Mouse (Mus musculus): Measurements from ENCODE around the gene Wfdc21. TPM values are rescaled to one million over a fixed set of nuclear protein-coding genes. Genes with fewer than 3 reads are reported as not detected.

The Wfdc21 gene
- polyA plus RNA-seq, 1 experiment from 2014 or later: not detected

DNA sequence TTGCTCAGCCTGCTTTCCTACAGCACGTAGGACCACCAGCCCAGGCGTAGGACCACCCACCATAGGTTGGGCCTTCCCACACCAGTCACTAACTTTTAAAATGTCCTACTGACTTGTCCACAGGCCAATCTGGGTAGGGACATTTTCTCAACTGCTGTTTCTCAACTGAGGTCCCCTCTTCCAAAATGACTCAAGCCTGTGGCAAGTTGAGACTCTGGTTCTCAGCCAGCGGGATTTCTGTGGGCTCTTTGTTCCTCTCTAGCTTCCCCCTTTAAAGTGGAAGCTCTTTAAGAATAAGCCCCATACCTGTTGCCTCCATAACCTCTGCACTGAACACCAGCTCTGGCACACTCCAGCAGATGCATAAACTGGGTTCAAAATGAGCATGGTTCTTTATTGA lies 3.2 kb upstream of the Wfdc21 start:
- ATAC-seq: no peak
- Histone ChIP-seq H3K9me3 (replicated peaks; ENCODE audit: control insufficient read depth, low read length, poor library complexity, severe bottlenecking) (no peaks in the 10 kb centered on the region), H3K4me3 (ENCODE audit: low read depth, low read length) (no peak overlapping the region), H3K36me3 (ENCODE audit: control insufficient read depth, insufficient read depth, low read length) (no peaks in the 10 kb centered on the region), H3K4me1 (ENCODE audit: control insufficient read depth, insufficient read depth, low read length) (no peaks in the 10 kb centered on the region), H3K4me2 (ENCODE audit: low read length) (no peak overlapping the region), H3K27ac (ENCODE audit: low read length) (no peak overlapping the region), H3K27me3 (ENCODE audit: control insufficient read depth, insufficient read depth, low read depth, low read length) (peaks cover 16% of the 10 kb centered on the region), H3K9ac (ENCODE audit: low read depth, low read length) (no peak overlapping the region)
- WGBS: 94% methylated on average over 3 of the region's 3 CpGs

DNA sequence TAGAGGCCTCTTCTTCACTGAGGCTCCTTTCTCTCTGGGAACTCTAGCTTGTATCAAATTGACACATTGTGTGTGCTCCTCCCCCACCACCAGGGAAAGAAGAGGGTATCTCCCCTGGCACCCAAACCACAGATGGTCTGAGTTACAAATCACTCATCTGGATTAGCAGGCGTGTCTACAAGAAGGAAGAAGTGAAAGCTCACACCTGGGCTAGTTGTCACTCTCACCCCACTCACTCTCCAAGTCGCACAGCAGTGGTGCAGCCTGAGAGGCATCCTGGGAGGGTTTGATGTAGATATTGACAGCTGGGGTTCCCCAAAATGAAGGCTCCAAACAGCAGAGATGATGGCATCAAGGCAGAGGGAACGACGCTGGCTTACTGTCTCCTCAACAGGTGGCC lies 588 bp upstream of the Wfdc21 start:
- Histone ChIP-seq H3K27me3 (ENCODE audit: control insufficient read depth, insufficient read depth, low read depth, low read length) (peaks cover 16% of the 10 kb centered on the region), H3K9ac (ENCODE audit: low read depth, low read length) (no peak overlapping the region), H3K36me3 (ENCODE audit: control insufficient read depth, insufficient read depth, low read length) (no peaks in the 10 kb centered on the region), H3K27ac (ENCODE audit: low read length) (no peak overlapping the region), H3K4me1 (ENCODE audit: control insufficient read depth, insufficient read depth, low read length) (no peaks in the 10 kb centered on the region), H3K9me3 (replicated peaks; ENCODE audit: control insufficient read depth, low read length, poor library complexity, severe bottlenecking) (no peaks in the 10 kb centered on the region), H3K4me2 (ENCODE audit: low read length) (no peak overlapping the region), H3K4me3 (ENCODE audit: low read depth, low read length) (no peak overlapping the region)
- no peak for ATAC-seq
- 87% methylated on average over 4 of the region's 4 CpGs for WGBS

DNA sequence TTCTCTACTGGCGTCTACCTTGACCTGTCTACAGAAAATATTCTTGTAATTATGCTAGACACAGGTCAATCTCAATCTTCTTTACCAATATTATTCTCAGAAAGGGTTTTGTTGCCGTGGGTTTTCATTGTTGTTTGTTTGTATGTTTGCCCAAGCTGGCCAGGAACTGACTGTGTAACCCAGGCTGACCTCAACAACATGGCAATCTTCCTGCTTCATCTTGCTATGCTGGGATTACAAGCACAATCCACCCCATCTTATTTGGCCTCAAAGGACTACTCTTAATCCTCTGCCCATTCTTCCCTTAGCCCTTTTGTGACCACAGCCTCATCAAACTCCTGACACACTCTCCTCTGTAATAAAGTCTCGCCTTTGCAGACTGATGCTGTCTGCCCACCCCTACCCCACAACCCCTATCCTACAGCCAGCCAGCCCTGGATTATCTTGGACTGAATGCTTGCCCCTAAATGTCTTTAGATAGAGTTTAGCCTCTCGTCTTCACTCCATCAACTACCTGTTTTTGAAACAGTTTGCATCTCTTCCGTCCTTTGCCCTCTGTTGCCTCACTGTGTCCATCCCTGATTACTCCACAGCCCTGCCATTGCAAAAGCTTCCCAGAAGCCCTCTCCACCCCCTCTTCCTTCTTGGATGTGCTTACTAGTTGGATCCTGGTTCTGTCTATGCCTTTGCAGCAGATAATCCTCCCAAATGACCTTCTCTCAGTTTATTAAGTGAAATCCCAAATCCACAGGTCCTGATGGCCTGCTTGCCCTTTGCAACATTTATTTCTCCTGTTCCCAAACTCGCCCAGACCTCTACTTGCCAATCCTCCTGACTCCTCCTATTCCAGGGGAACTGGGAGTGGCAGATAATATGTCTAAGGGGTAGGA lies 881 bp downstream of the Wfdc21 start:
- Histone ChIP-seq H3K27me3 (ENCODE audit: control insufficient read depth, insufficient read depth, low read depth, low read length) (peaks cover 20% of the 10 kb centered on the region), H3K4me3 (ENCODE audit: low read depth, low read length) (no peak overlapping the region), H3K9ac (ENCODE audit: low read depth, low read length) (no peak overlapping the region), H3K4me2 (ENCODE audit: low read length) (no peak overlapping the region), H3K27ac (ENCODE audit: low read length) (no peak overlapping the region), H3K4me1 (ENCODE audit: control insufficient read depth, insufficient read depth, low read length) (no peaks in the 10 kb centered on the region), H3K9me3 (replicated peaks; ENCODE audit: control insufficient read depth, low read length, poor library complexity, severe bottlenecking) (no peaks in the 10 kb centered on the region), H3K36me3 (ENCODE audit: control insufficient read depth, insufficient read depth, low read length) (no peaks in the 10 kb centered on the region)
- no peak for ATAC-seq
- 58% methylated on average over 6 of the region's 6 CpGs for WGBS

DNA sequence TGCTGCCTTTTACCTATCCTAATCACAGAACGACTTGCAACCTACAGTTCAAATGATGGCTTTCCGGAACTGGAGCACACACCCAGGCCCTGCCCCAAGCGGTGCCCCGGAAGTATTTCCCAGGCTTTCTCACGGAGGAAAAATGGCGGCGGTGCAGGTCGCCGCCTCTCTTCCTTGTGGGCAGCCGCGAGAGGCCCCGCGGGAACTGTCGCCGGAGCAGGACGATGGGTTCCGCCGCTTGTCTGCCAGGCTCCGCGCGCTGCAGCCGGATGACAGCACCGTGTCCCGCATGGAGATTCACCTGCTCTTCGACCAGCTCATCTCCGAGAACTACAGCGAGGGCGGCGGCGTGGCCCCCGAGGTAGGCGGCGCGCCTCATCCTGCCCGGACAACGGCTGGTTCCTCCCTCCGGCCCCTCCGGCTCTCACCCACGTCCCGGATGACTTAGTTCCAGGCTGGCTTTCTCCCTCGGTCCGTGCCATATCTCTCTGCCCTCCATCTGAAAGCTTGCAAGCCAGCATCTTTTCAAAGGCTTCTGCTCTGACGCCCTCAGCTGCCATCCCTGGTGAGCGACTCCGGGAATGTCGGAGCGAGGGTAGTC lies 6.9 kb downstream of the Wfdc21 start, which contains the start of gene Heatr6:
TSS of gene Heatr6 (plus strand) at position 116 of the 601 bp plus-strand sequence.
- peaks cover 16% of the 10 kb centered on the region for H3K4me1 ChIP-seq (ENCODE audit: control insufficient read depth, insufficient read depth, low read length)
- peaks cover 12% of the 10 kb centered on the region; the same call in 1 of the 2 replicates for H3K36me3 ChIP-seq (ENCODE audit: control insufficient read depth, insufficient read depth, low read length)
- H3K27me3 ChIP-seq (ENCODE audit: control insufficient read depth, insufficient read depth, low read depth, low read length): peaks cover 10% of the 10 kb centered on the region
- H3K27ac ChIP-seq (ENCODE audit: low read length): peak within 1 kb of the TSS; percentile 96
- peak within 1 kb of the TSS; percentile 85 for H3K4me3 ChIP-seq (ENCODE audit: low read depth, low read length)
- peak within 1 kb of the TSS; percentile 93 for H3K9ac ChIP-seq (ENCODE audit: low read depth, low read length)
- no peaks in the 10 kb centered on the region for H3K9me3 ChIP-seq (replicated peaks; ENCODE audit: control insufficient read depth, low read length, poor library complexity, severe bottlenecking)
- peak; percentile 95 for ATAC-seq
- WGBS: under 1% methylated on average over 47 of the region's 47 CpGs
- H3K4me2 ChIP-seq (ENCODE audit: low read length): peak within 1 kb of the TSS; percentile 75

DNA sequence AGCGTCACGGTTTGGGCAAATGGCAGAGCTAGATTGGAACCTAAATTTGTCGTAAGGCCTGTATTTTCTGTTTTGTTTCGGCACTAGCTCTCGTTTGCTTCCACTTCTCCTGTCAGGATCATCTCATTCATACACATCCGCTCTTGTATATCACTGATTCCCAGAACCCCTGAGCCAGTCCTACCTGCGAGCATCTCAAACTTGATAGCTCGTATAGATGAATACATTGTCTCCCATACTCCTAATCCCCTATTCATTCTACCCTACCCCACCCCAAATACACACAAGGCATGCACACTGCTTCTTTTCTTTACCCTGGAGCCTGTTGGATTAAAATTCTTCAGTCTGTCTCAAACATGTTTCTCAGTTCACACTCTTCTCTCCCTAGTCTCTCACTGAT lies 7.5 kb downstream of the Wfdc21 start:
- WGBS: 3% methylated on average over 8 of the region's 8 CpGs
- Histone ChIP-seq H3K27me3 (ENCODE audit: control insufficient read depth, insufficient read depth, low read depth, low read length) (peaks cover 10% of the 10 kb centered on the region), H3K4me2 (ENCODE audit: low read length) (peak overlapping the region; percentile 75), H3K4me3 (ENCODE audit: low read depth, low read length) (peak overlapping the region; percentile 85), H3K4me1 (ENCODE audit: control insufficient read depth, insufficient read depth, low read length) (peaks cover 16% of the 10 kb centered on the region), H3K27ac (ENCODE audit: low read length) (peak overlapping the region; percentile 96), H3K36me3 (ENCODE audit: control insufficient read depth, insufficient read depth, low read length) (peaks cover 18% of the 10 kb centered on the region), H3K9me3 (replicated peaks; ENCODE audit: control insufficient read depth, low read length, poor library complexity, severe bottlenecking) (no peaks in the 10 kb centered on the region), H3K9ac (ENCODE audit: low read depth, low read length) (peak overlapping the region; percentile 93)
- ATAC-seq: peak; percentile 47

DNA sequence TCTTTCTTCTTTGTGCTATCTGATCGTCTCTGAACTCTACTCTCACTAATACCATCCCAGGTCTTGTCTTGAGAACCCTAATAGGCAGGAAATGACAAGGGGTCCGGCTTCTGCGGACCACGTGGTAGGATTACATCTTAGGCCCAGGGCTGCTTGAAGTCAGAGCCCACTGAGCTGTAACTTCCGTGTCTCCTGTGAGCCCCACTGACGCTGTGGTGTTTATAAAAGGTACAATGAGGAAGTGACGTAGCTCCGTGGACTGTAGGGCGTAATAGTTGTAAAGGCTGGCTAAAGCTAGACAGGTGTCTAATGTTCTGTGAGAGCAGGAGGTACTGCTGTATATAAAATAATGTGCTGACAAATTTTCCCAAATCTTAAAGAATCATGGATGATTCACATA lies 20.6 kb downstream of the Wfdc21 start:
- Histone ChIP-seq H3K36me3 (ENCODE audit: control insufficient read depth, insufficient read depth, low read length) (peaks cover 50% of the 10 kb centered on the region), H3K4me3 (ENCODE audit: low read depth, low read length) (no peak overlapping the region), H3K27ac (ENCODE audit: low read length) (no peak overlapping the region), H3K9ac (ENCODE audit: low read depth, low read length) (no peak overlapping the region), H3K9me3 (replicated peaks; ENCODE audit: control insufficient read depth, low read length, poor library complexity, severe bottlenecking) (no peaks in the 10 kb centered on the region), H3K27me3 (ENCODE audit: control insufficient read depth, insufficient read depth, low read depth, low read length) (no peaks in the 10 kb centered on the region), H3K4me2 (ENCODE audit: low read length) (no peak overlapping the region), H3K4me1 (ENCODE audit: control insufficient read depth, insufficient read depth, low read length) (no peaks in the 10 kb centered on the region)
- ATAC-seq: no peak
- WGBS: 91% methylated on average over 9 of the region's 9 CpGs

DNA sequence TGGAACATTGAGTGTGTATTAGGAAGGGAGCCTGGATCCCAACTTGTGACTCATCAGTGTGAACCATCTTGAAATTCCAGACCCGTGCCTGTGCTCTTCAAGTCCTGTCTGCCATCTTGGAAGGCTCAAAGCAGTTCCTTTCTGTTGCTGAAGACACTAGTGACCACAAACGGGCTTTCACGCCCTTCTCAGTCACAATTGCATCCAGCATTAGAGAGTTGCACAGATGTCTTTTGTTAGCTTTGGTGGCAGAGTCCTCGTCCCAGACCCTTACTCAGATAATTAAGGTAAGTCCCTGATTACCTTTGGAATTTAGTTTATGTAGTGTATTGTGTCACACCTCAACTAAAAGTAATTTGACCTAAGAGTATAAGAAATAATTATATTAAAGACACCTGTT lies 22.2 kb downstream of the Wfdc21 start:
- H3K27me3 ChIP-seq (ENCODE audit: control insufficient read depth, insufficient read depth, low read depth, low read length): no peaks in the 10 kb centered on the region
- no peaks in the 10 kb centered on the region for H3K9me3 ChIP-seq (replicated peaks; ENCODE audit: control insufficient read depth, low read length, poor library complexity, severe bottlenecking)
- ATAC-seq: no peak
- H3K36me3 ChIP-seq (ENCODE audit: control insufficient read depth, insufficient read depth, low read length): peaks cover 38% of the 10 kb centered on the region
- H3K27ac ChIP-seq (ENCODE audit: low read length): no peak overlapping the region
- no peak overlapping the region for H3K4me2 ChIP-seq (ENCODE audit: low read length)
- no peak overlapping the region for H3K9ac ChIP-seq (ENCODE audit: low read depth, low read length)
- 90% methylated on average over 4 of the region's 4 CpGs for WGBS
- no peaks in the 10 kb centered on the region for H3K4me1 ChIP-seq (ENCODE audit: control insufficient read depth, insufficient read depth, low read length)
- H3K4me3 ChIP-seq (ENCODE audit: low read depth, low read length): no peak overlapping the region

DNA sequence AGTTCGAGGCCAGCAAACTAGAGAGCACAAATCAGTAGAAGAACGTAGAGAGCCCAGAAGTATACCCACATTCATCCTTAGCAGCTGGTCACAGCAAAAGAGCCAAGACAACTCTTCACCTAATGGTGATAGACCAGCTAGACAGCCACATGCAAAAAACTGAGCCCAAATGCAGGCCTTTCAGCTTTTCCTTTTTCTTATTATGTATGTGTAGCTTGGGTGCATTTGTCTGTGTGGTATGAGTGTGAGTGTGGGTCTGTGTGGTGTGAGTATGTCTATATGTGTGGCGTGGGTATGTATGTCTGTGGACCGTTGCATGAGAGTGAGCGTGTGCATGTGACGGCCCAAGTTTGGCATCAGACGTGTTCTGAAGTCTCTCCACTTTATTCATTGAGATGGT lies 24.3 kb downstream of the Wfdc21 start:
- H3K9me3 ChIP-seq (replicated peaks; ENCODE audit: control insufficient read depth, low read length, poor library complexity, severe bottlenecking): no peaks in the 10 kb centered on the region
- peaks cover 41% of the 10 kb centered on the region for H3K36me3 ChIP-seq (ENCODE audit: control insufficient read depth, insufficient read depth, low read length)
- H3K4me3 ChIP-seq (ENCODE audit: low read depth, low read length): no peak overlapping the region
- H3K27me3 ChIP-seq (ENCODE audit: control insufficient read depth, insufficient read depth, low read depth, low read length): no peaks in the 10 kb centered on the region
- ATAC-seq: no peak
- H3K27ac ChIP-seq (ENCODE audit: low read length): no peak overlapping the region
- no peaks in the 10 kb centered on the region for H3K4me1 ChIP-seq (ENCODE audit: control insufficient read depth, insufficient read depth, low read length)
- H3K4me2 ChIP-seq (ENCODE audit: low read length): no peak overlapping the region
- no peak overlapping the region for H3K9ac ChIP-seq (ENCODE audit: low read depth, low read length)
- 98% methylated on average over 7 of the region's 7 CpGs for WGBS

DNA sequence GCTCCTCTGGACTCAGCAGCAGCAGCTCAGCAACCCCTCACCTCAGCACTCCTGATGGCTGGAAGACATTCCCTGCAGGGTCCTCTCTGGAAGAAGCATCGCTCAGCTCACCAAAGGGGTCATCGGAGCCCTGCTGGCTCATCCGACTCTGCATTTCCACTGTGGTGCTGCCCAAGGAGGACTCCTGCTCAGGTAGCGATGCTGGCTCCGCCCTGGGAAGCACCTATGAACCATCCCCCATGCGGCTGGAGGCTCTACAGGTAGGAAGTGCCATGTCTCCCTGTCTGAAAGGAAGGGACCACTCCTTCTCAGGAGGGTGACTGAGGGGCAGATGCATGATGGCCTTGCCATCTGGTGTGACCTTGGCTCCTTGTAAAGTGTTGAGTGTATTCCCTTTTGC lies 25.6 kb downstream of the Wfdc21 start:
- Histone ChIP-seq H3K4me3 (ENCODE audit: low read depth, low read length) (no peak overlapping the region), H3K9ac (ENCODE audit: low read depth, low read length) (no peak overlapping the region), H3K27me3 (ENCODE audit: control insufficient read depth, insufficient read depth, low read depth, low read length) (no peaks in the 10 kb centered on the region), H3K9me3 (replicated peaks; ENCODE audit: control insufficient read depth, low read length, poor library complexity, severe bottlenecking) (no peaks in the 10 kb centered on the region), H3K27ac (ENCODE audit: low read length) (no peak overlapping the region), H3K36me3 (ENCODE audit: control insufficient read depth, insufficient read depth, low read length) (peaks cover 47% of the 10 kb centered on the region), H3K4me2 (ENCODE audit: low read length) (no peak overlapping the region), H3K4me1 (ENCODE audit: control insufficient read depth, insufficient read depth, low read length) (no peaks in the 10 kb centered on the region)
- ATAC-seq: no peak
- 95% methylated on average over 6 of the region's 6 CpGs for WGBS

Data from midbrain, embryonic 16.5 days (tissue).